Mouse (Mus musculus): ENCODE measurements around the gene Olfr385.
"Not testable (repeated sequence)": the region's sequence is repeated elsewhere in the genome, so short reads cannot be mapped to it uniquely, and the experiment has no call there.

Gene Olfr385

DNA sequence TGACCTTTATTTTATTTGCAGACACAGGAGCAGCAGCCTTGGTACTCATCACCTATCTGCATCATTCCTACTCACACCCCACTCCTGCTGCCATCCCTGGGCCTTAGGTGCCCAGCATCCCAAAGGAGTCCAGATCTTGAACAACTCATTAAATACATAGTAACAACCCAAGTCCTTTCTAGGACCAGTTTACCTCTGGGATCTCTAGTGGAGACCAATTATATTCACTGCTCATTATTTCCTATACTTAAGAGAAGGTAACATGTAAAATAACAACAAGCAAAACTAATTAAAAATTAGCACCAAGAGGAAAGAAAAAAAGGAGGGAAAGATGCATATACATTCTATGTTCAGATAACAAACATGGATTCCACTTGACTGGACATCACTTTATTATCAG is at the start of gene Olfr385:
Gene Olfr385 (minus strand): TSS at position 101 of the 400 bp plus-strand sequence.
- no peak for DNase-seq (ENCODE audit: low read depth, low spot score)

DNA sequence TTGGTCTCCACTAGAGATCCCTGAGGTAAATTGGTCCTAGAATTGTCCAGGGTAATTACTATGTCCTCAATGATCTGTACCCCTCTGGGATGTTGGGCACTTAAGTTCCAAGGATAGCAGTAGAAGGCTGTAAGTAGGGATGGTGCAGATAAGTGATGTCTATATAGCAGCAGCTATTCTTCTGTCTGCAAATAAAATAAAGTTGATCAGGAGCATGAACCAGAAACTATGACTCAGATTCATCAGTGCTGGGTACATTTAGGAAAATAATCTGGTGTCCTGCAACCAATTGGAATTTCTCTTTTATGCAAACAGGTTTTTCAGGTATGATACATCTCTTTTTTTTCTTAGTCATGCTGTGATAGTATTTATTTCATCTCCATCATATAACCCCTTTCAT is 5.5 kb upstream of the Olfr385 start, which contains the start of gene Olfr384:
Gene Olfr384 (plus strand): TSS at position 301 of the 400 bp plus-strand sequence.
- no peak for DNase-seq (ENCODE audit: low read depth, low spot score)

DNA sequence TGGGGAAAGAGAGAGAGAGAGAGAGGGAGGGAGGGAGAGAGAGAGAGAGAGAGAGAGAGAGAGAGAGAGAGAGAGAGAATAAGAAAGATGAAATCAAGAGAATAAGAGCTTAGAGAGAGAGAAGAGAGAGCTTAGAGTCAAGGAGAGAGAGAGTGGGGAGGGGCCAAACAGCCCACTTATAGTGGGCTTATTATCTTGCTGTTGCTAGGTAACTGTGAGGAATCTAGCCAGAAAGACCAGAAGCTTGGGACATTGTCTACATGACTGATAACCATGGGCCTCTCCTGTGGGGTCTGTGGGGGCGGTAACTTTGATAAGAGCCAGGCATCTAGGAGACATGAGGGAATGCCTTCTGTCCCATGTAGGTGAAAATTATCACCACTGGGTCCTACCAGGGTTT is 9.6 kb downstream of the Olfr385 start:
- not testable (repeated sequence) for DNase-seq (ENCODE audit: low read depth, low spot score)

DNA sequence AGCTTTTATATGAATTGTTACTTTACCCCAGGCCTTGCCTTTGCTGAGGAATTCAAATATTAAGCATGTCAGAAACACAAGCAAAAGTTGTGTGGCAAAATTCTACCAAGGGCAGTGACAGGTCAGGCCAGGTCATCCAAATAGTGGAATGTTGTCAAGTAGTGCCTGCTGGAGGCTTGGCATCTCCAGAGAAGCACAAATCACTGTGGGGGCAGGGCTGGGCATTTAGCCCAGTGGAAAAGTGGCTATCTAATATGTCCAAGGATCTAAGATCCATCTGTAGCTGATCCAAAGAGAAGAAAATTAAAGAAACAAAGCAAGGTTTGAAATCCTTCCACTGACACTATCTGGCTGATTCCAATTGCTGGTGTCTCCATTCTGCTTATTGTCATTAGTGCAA is 12.9 kb downstream of the Olfr385 start:
- DNase-seq (ENCODE audit: low read depth, low spot score) = no peak
